Mouse (Mus musculus): ENCODE measurements around the gene Tead2.

Gene Tead2

DNA sequence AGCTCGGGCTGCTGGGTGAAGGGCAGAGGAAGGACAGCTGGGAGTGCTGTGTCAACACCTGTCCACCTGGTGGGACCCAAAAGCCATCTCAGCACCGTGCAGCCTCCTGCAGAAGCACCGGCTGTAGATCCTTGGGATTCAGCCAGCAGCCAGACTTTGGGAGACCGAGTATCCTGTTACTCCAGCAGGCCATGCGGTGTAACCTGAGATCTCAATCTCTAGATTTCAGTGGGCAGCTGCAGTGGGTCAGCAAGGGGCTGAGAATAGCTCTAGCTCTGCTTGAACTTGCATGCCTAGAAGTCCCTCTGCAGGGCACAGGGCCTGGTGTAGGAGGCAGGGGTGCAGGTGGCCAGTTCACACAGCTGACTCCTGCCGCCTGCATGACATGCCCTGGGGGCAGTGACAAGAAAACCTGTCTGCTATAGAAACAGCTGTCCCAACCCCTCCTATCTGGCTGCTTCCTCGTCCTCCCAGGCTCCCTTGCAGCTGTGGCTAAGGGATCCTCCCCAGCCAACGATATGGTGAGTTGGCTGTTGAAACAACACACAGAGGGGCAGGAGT, 23.7 kb upstream of the Tead2 start:
- no peak for DNase-seq (ENCODE audit: low spot score in 2 of 2)

DNA sequence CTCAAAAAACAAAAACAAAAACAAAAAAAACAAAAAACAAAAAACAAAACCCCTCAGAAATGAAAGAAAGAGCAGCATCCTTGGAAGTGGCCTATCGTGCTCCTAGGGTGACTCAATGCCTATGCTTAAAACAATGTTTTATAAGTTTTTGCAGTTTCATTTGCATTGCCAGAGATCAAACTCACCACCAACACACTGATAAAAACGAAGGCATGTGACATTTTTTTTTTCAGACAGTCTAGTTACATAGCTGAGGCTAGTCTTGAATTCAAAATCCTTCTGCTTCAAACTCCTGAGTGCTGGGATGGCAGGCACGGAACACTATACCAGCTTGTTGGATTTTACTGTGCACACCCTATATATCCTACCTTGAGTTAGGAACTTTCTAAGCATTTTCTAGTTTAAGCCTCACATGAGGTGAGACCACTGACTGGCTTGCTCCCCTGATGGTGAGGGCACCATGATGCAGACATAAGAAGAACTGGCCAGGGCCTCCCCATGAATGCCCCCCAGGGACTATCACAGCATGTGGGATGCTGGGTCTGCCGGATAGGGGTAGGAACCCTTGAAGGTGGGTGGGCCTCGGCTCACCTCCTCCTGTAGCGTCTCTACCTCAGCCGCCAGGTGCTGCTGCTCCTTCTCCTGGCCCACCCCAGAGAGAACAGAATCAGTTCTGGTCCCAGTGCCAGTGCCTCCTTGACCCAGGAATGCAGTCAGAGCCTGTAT, 22.8 kb upstream of the Tead2 start:
- DNase-seq (ENCODE audit: low spot score in 2 of 2), result no peak

DNA sequence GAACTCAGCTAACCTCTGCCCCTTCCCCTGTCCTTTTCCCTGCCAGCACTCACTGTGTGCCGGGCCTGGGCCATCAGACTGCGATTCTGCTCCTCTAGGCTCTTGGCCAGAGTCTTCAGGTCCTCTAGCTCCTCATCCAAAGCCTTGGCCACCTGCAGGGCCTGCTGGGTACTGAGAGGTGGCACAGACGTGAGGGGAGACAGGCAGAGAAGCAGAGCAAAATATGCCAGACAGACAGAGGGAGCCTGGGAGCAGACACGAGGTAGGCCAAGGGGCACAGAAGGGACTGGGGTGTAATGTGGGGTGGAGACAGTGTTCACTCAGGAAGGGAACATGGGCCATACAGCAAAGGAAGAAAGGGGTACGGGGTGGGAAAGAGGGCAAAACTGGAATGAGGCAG, 22.1 kb upstream of the Tead2 start:
- no peak for DNase-seq (ENCODE audit: low spot score in 2 of 2)

DNA sequence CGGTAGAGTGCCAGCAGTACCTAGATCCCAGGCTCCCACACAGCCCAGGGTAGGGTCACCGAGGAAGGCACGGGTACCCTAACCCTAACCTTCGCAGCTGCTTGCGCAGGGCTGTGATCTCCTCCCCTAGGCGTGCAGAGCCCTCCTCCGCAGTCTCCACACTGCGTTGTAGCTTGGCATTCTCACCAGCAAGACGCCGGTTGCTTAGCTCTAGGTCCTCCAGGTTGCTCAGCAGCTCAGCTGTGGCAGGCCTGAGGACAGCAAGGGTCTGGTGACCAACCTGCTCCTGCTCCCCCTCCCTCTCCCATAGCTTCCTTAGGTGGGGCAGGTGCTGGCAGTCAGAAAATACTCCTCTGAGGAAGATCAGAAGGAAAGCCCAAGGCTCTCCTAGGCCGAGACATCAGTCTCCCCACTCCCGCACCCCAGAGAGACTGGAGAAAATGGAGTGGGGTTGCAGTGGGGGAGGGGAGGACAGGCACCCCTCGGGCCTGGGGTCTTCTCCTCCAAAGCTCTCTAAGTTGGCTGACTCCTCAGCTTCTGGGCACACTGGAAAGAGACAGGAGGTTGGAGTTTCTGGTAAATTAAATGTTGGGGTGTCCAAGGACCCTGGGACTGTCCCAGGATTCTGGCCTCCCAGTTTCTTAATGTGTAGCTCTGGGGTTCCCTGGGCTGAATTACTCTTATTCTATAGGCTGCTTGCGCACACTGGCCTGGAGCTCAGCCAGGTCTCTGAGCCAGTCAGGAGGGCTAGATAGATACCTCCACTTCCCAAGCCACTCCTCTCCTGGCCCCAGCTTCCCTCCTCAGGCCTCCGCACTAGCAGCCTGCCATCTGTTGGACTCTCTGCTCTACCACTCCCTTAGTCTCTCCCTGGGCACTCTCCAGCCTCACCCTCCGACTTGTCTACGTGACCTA, 21.4 kb upstream of the Tead2 start:
- DNase-seq (ENCODE audit: low spot score in 2 of 2), result no peak

DNA sequence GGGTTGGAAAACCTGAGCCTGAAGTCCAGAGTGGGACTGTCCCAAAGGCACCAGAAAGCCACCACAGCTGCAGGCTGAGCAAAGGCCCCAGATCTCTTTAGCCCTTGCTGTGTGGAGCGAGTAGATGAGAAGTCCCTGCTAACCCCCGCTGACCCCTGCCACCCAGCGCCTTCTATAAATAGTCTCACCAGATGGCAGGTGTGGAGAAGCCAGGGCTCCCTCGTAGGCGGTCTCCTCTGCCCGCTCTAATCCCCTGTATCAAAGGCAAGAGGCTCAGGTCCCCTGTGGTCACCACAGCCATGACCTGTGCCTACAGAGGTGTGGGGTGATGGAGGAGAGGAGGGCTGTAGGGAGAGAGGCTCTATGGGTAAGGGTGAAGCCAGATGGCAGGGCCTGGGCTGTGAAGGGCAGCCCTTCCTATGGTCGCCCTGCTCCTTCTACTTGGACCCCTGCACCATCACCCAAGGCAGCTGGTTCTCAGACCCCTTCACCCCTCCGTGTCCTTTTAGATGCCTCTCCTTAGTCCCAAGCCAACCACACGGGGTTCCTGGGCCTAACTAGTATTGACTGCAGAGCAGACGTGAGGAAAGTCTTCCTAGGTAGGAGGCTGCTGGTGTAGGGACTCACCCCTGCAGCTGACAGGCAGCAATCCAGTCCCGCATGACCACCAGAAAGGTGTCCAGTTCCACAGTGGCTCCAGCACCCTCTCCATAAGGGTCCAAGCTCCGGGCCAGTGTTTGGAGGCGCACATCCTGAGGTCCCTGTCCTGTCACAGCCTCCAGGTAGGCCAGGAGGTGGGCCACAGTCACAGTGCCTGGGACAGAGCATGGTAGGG, 20.0 kb upstream of the Tead2 start:
- DNase-seq (ENCODE audit: low spot score in 2 of 2), result no peak

DNA sequence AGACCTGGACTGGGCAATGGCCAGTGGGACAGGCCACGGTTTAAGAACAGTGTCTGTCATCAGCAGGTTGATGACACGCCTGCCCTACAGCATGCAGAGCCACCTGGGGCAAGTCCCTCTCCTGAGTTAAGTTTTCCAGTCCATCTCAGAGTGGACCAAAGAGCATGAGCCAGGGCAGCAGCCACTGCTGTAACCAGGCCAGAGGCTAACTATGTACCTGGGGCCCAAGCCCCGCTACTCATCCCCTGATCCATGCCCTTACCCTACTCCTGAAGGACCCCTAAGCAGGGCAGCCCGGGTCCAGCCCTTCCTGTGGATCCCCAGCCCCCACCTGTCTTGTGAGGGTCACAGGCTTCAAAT, 19.4 kb upstream of the Tead2 start:
- DNase-seq (ENCODE audit: low spot score in 2 of 2), result no peak

DNA sequence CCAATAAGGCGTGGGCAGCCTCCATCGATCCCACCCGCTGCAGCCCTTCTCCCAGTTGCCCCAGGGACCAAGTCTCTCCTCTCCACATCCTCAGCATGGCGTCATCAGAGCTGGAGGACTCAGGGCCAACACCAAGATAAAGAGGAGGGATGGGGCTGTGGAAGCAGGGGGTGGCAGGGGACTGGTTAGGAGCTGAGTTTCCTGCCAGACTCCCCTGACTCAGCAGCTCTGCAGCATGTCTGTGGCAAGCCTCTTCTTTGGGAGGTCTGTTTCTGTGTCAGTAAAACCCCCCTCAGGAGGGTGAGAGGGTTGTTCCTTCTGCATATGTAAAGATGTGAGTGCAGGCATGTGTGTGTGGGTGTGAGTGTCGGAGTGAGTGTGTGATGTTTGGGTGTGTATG, 18.6 kb upstream of the Tead2 start:
- no peak for DNase-seq (ENCODE audit: low spot score in 2 of 2)

DNA sequence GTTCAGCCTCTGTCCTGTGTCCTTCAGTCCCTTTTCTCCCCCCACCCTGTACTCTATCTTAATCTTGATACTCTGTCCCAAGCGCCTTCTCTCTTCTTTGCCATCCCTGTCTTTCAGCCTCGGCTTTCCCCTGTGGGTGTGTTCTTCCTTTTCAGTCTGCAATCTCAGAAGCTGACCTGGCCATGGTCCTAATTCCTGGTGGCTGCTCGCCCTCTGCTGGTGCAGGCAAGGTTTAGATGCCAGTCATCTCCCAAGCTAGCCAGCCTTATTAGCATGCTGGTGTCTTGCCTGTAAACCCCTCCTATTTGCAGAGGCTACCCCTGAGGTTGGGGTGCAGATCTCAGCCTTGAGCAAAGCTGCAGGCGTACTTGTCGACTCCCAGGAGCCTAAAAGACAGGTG, 17.1 kb upstream of the Tead2 start:
- peak; percentile 56 to 65 for DNase-seq (ENCODE audit: low spot score in 2 of 2)

DNA sequence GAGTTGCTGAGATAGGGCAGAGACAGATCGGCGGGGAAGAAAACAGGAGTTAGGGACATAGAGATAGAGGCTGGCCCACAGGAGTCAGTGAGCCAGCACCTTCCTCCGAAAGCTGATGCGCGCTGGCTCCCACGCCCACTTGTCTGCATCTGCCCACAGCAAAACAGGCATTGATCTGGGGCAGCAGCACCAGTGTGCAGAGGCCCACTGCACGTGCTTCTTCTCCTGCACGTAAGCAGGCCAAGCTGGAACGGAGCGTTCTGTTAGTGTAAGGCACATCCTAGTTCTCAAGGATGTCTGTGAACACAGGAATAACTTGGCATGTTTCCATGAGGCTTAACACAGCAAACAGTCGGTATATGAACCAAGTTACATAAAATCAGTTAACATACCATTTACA, 16.6 kb upstream of the Tead2 start:
- DNase-seq (ENCODE audit: low spot score in 2 of 2), result peak; percentile 62 to 82

DNA sequence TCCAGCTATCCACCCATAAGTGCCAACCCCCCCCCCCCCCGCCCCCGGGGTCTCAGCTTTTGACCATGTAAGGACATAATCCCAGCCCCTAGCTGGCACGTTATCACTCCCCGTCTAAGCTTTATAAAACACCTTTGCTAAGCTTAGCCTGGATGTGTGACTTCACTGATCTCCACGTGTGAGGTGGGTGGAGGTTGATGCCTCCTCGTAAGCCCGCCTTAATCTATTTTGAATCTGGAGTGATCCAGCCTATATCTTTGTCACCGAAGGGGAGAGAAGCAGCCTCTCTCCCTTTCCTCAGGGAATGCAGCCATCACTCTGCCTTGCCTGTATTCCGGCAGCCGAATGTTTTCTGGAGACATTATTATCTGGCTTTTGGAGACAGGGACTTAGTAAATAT, 12.9 kb upstream of the Tead2 start:
- no peak for DNase-seq (ENCODE audit: low spot score in 2 of 2)

DNA sequence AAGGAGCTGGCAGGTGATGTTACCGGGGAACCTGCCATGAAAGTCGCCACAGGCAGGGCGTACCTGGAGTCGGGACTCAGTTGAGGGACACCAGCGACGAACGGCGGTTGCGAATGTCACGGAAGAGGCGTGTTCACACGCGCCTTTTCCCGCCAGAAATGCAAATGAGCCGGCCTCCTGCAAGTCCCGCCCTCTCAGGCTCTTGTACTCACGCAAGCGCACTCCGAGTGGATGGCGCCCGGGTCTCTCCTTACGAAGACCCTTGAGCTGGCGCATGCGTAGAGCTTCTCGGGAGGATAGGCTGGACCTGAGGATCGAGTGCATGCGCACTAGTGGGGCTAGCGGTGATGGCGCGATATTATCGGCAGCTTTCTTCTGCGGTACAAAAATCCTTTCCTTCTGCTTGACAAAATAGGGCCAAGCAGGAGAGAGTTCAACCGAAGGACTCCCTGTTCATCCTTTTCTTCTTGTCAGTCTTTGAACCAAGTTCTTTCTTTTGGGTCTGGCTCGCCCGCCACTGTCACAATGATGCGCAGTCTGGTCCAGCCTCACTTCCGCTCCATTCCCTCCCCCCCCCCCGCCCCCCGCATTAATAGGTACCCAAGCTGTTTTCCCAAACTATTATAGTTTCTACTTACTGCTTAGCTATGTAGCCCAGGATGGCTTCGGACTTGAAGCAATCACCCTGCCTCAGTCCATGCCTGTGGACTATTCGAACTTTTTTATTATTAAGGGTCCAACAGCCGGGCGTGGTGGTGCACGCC, 11.0 kb upstream of the Tead2 start, which contains the start of gene Ccdc155:
Gene Ccdc155 (minus strand): TSS at position 513 of the 764 bp plus-strand sequence.
- DNase-seq (ENCODE audit: low spot score in 2 of 2), result peak; percentile 89 to 91

DNA sequence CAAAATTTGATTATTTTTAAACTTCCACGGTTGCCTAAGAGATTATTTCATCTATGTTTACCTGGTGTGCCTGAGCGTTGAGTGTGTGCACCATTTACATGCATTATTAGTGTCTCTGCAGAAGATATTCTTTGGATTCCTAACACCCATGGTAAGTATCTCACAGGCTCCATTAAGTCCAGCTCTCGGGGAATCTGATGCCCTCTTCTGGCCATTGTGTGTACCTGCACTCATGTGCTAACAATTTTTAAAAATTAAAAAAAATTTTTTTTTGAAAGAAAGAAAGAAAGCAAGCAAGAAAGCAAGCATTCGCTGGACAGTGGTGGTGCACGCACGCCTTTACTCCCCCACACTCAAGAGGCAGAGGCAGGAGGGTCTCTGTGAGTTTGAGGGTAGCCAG, 7.3 kb upstream of the Tead2 start:
- no peak for DNase-seq (ENCODE audit: low spot score in 2 of 2)

DNA sequence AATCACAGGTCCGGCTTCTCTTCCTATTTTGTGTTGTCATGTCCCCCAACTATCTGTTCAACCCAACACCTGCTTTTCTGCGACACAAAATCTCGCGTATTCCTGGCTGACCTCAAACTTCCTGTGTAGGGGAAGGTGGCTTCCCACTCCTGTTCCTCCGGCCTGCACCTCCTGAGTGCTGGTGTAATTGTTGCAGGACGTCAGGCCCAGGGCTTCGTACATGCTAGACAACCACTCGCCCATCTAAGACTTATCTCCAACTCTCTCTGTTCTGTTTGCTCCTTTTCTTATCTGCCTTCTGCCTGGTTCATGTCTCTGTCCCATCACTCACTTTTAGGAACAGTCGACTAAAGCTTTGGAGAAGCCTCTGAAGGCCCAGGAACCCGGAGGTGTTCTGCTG, 4.5 kb upstream of the Tead2 start:
- no peak for DNase-seq (ENCODE audit: low spot score in 2 of 2)

DNA sequence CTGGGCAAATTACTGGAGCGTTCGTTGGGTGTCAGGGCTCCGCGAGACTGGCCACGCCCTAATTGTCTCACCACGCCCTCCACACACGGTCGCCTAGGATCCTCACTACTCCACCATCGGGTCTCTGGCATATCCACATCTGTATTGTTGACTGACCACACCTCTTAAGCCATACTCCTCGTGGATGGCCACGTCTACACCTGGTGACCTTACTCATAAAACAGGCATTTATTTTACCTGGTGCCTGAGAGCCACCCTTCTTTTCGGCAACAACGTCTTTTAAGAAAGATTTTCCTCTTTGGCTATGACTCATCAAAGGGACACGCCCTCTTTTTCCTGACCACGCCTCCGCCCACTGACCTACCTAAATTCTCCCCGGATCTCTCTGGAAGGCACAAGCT, 3.7 kb upstream of the Tead2 start, which contains the start of gene Dkkl1:
Gene Dkkl1 (minus strand): TSS at position 297 of the 401 bp plus-strand sequence.
- DNase-seq (ENCODE audit: low spot score in 2 of 2), result no peak

DNA sequence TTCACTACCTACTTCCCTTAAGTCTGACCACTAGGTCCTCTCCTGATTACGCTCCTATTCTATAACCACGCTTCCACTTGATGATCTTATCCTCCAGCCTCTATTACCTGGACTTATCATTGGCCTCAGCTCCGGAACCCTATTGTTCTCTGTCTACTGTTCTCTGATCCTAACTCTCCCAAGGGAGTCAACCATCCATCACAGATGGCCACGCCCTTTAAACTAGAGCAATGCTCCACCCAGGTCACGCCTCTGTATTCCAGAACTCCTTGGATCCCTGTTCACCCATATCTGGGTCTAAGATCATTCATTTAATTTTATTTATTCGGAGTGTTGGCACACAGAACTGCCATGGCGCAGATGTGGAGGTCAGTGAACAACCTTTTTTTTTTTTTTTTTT, 3.2 kb upstream of the Tead2 start:
- DNase-seq (ENCODE audit: low spot score in 2 of 2), result no peak

DNA sequence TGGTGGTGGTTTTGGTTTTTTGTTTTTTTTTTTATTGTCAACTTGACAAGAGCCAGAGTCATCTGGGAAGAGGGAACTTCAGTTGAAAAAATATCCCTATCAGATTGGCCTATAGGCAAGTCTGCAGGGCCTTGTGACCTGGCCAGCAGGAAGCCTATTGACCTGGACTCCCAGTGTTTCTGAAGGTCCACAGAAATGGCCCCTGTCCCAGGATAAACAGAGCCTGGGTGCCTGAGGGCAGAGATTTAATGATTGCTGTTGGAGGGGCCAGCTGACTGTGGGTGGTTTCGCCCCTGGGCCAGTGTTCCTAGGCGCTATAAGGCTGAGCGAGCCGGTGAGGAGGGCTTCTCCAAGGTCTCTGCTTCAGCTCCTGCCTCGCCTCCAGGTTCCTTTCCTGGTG, 1.8 kb upstream of the Tead2 start:
- DNase-seq (ENCODE audit: low spot score in 2 of 2), result no peak

DNA sequence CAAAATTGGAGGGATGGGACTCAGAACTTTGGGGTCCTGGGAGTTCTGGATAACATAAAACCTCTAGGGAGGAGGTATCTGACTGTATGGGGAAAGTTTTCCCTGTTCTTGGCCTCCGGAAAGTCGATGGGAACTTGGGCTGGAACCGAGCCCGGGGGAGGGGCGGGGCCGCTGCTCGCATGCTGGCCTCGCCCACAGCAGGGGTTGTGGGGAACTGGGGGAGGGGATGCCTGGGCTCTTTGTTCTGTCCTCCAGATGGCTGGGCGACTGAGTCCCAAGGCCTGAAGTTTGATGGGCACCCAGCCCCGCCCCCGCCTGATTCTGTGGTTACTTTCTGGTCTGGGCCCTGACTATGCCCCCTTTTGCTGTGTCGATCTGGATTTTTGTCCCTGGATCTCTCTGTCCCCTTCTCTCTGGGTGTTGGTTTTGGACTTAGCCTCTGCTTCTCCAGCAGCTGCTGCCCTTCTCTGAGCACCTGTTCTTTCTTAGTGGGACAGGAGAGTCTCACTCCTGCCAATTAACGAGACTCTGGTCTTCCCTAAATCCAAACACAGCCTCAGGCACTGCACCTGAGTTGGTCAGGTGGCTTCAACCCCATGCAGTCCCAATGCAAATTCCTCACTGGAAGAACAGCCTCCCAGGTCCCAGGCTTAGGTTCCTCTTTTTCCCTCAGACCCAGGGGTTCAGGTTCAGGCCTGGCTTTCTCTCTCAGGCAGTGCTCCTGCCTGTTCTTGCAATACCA, 1.1 kb downstream of the Tead2 start:
- no peak for DNase-seq (ENCODE audit: low spot score in 2 of 2)

DNA sequence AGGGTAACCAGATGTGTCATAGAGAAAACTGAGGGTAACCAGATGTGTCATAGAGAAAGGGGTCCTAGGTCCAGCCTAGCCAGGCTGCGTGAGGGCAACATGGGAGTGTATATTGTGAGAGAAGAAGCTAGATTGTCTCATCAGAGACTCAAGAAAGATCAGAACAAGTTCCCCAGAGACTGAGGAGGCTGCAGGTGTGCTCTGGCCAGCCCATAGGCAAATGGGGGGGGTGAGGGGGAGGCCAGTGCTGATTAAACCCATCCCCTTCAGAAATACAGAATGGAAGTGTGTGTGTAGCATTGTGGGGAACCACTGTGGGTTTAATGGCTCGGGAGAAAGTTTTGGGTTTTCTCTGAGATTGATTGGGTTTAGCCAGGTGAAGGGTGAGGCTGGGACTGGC, 6.1 kb downstream of the Tead2 start:
- DNase-seq (ENCODE audit: low spot score in 2 of 2), result no peak

DNA sequence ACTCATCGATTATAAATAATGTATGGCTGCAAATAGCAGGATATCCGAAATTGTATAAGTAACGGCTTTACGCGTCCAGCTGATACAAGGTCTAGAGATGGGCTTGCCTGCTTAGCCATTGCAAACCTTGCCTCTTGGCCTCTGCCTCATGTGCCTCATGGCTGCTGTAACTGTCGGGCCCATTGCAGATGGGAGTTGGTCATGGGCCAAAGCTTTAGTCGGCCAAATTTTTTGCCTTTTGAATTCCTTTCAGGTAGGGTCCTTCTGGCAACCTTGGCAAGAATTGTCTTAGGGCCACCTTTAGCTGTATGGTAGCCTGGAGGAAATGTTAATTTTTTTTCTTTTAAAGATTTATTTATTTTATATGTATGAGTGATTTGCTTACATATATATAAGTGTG, 9.3 kb downstream of the Tead2 start:
- DNase-seq (ENCODE audit: low spot score in 2 of 2), result no peak

DNA sequence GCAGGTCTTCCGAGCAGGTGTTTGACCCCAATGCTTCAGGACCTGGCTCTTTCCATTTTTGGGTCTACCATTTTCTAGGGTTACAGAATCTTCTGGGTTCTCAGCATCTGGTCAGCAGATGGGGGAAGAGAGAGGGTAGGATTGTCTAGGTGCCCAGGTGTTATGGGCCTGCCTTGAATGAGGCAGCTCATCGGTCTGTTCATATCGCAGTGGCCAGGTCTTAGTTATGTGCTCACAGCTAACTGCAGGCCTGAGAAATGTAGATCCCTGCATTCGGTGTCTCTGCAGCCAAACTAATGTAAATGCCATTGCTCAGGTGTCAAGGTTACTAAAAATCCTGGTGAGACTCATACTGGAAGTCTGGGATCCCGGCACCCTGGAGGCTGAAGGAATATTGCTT, 10.9 kb downstream of the Tead2 start:
- DNase-seq (ENCODE audit: low spot score in 2 of 2), result no peak

Data from right cerebral cortex, postnatal 36 days (tissue).